Mouse (Mus musculus): Measurements from ENCODE around the gene Kif16b. TPM values are rescaled to one million over a fixed set of nuclear protein-coding genes. Genes with fewer than 3 reads are reported as not detected.
"Not testable (repeated sequence)": the region's sequence is repeated elsewhere in the genome, so short reads cannot be mapped to it uniquely, and the experiment has no call there.

Gene Kif16b
- total and polyA plus RNA-seq, 3 experiments = 7.8 to 9.5 (median 8.0) TPM

- Histone ChIP-seq H3K4me2 (ENCODE audit: insufficient read depth, low read depth, poor library complexity, severe bottlenecking) (no peak overlapping the region), H3K36me3 (replicated peaks in 1 of 2; ENCODE audit: control insufficient read depth in 1 of 2, insufficient read depth in 1 of 2, low read length in 1 of 2) (no peaks in the 10 kb centered on the region), H3K4me1 (ENCODE audit: control insufficient read depth in 1 of 2, insufficient read depth in 2 of 2) (no peaks in the 10 kb centered on the region), H3K27me3 (replicated peaks) (no peaks in the 10 kb centered on the region), H3K79me2 (replicated peaks; ENCODE audit: control insufficient read depth, extremely low read depth, insufficient read depth, poor library complexity, severe bottlenecking) (no peaks in the 10 kb centered on the region), H3K27ac (ENCODE audit: insufficient read depth, low read depth) (no peak overlapping the region), H3K9ac (ENCODE audit: insufficient read depth, low read depth) (no peak overlapping the region), H3K4me3 (replicated peaks in 1 of 3; ENCODE audit: low read depth in 2 of 3, low read length in 2 of 3, poor library complexity in 1 of 3) (no peak overlapping the region), H3K9me3 (replicated peaks; ENCODE audit: low read length) (no peaks in the 10 kb centered on the region)
- TF ChIP-seq SIN3A (IDR thresholded peaks at IDR 0.05; ENCODE audit: low read length) (no peak), TBP (conservative IDR thresholded peaks at IDR 0.05; ENCODE audit: low read depth, low read length) (no peak), ZC3H11A (IDR thresholded peaks at IDR 0.05; ENCODE audit: low read depth, low read length) (no peak), KAT2A (IDR thresholded peaks at IDR 0.05; ENCODE audit: insufficient replicate concordance, low read length) (no peak), CTCF (conservative IDR thresholded peaks at IDR 0.05 in 1 of 2, IDR thresholded peaks at IDR 0.05 in 1 of 2; ENCODE audit: low read depth in 2 of 2, low read length in 2 of 2) (no peak), ZKSCAN1 (IDR thresholded peaks at IDR 0.05; ENCODE audit: borderline replicate concordance, low read depth, low read length) (no peak), ZMIZ1 (IDR thresholded peaks at IDR 0.05; ENCODE audit: low read depth, low read length) (no peak), TCF12 (IDR thresholded peaks at IDR 0.05; ENCODE audit: low read depth, low read length) (no peak), NRF1 (IDR thresholded peaks at IDR 0.05; ENCODE audit: low read depth, low read length) (no peak), MAZ (IDR thresholded peaks at IDR 0.05; ENCODE audit: low read depth, low read length) (no peak)
- in situ Hi-C loops (cut with MboI; ENCODE audit: low pct_ligation_motif_present, low pct_unique_long_range_greater_than_20kb, low sequenced_read_pairs) (no loop called here), dilution Hi-C loops (cut with MboI; ENCODE audit: extremely low pct_ligation_motif_present, extremely low pct_unique_long_range_greater_than_20kb, low sequenced_read_pairs) (no loop called here)
- no peak for DNase-seq (ENCODE audit: extremely low read depth)
Observed at GRCm38 (mm10) chr2:142580449-142580848, 320.9 kb downstream of the Kif16b start.

GRCm38 (mm10) chr2:142577414-142577813 is 323.9 kb downstream of the Kif16b start:
- H3K4me2 ChIP-seq (ENCODE audit: insufficient read depth, low read depth, poor library complexity, severe bottlenecking) = 0 out of 2 replicates have a peak overlapping the region, but pooled peaks have one; percentile 15
- in situ Hi-C loops (cut with MboI; ENCODE audit: low pct_ligation_motif_present, low pct_unique_long_range_greater_than_20kb, low sequenced_read_pairs); H3K9me3 ChIP-seq (replicated peaks; ENCODE audit: low read length); H3K79me2 ChIP-seq (replicated peaks; ENCODE audit: control insufficient read depth, extremely low read depth, insufficient read depth, poor library complexity, severe bottlenecking); H3K4me3 ChIP-seq (replicated peaks in 1 of 3; ENCODE audit: low read depth in 2 of 3, low read length in 2 of 3, poor library complexity in 1 of 3); dilution Hi-C loops (cut with MboI; ENCODE audit: extremely low pct_ligation_motif_present, extremely low pct_unique_long_range_greater_than_20kb, low sequenced_read_pairs); H3K4me1 ChIP-seq (ENCODE audit: control insufficient read depth in 1 of 2, insufficient read depth in 2 of 2); H3K27me3 ChIP-seq (replicated peaks); H3K36me3 ChIP-seq (replicated peaks in 1 of 2; ENCODE audit: control insufficient read depth in 1 of 2, insufficient read depth in 1 of 2, low read length in 1 of 2); H3K27ac ChIP-seq (ENCODE audit: insufficient read depth, low read depth); H3K9ac ChIP-seq (ENCODE audit: insufficient read depth, low read depth): not testable (repeated sequence)
- DNase-seq (ENCODE audit: extremely low read depth) = peak; percentile 19
- peak in 1 of 2 experiments; percentile 41; a peak in 2 of 4 replicates for TF ChIP-seq CTCF (conservative IDR thresholded peaks at IDR 0.05 in 1 of 2, IDR thresholded peaks at IDR 0.05 in 1 of 2; ENCODE audit: low read depth in 2 of 2, low read length in 2 of 2)

GRCm38 (mm10) chr2:142569771-142570170 is 331.6 kb downstream of the Kif16b start:
- Histone ChIP-seq H3K4me2 (ENCODE audit: insufficient read depth, low read depth, poor library complexity, severe bottlenecking) (no peak overlapping the region), H3K36me3 (replicated peaks in 1 of 2; ENCODE audit: control insufficient read depth in 1 of 2, insufficient read depth in 1 of 2, low read length in 1 of 2) (no peaks in the 10 kb centered on the region), H3K79me2 (replicated peaks; ENCODE audit: control insufficient read depth, extremely low read depth, insufficient read depth, poor library complexity, severe bottlenecking) (no peaks in the 10 kb centered on the region), H3K27ac (ENCODE audit: insufficient read depth, low read depth) (no peak overlapping the region), H3K27me3 (replicated peaks) (no peaks in the 10 kb centered on the region), H3K9me3 (replicated peaks; ENCODE audit: low read length) (no peaks in the 10 kb centered on the region), H3K9ac (ENCODE audit: insufficient read depth, low read depth) (no peak overlapping the region), H3K4me1 (ENCODE audit: control insufficient read depth in 1 of 2, insufficient read depth in 2 of 2) (no peaks in the 10 kb centered on the region), H3K4me3 (replicated peaks in 1 of 3; ENCODE audit: low read depth in 2 of 3, low read length in 2 of 3, poor library complexity in 1 of 3) (no peak overlapping the region)
- no peak for TF ChIP-seq ETS1 (conservative IDR thresholded peaks at IDR 0.05; ENCODE audit: low read depth, low read length)
- no peak for TF ChIP-seq USF1 (IDR thresholded peaks at IDR 0.05; ENCODE audit: low read depth, low read length)
- TF ChIP-seq CHD2 (IDR thresholded peaks at IDR 0.05; ENCODE audit: low read length) = no peak
- TF ChIP-seq RCOR1 (conservative IDR thresholded peaks at IDR 0.05; ENCODE audit: low read depth, low read length) = no peak
- no peak for TF ChIP-seq TBP (conservative IDR thresholded peaks at IDR 0.05; ENCODE audit: low read depth, low read length)
- no peak for TF ChIP-seq GABPA (IDR thresholded peaks at IDR 0.05; ENCODE audit: insufficient replicate concordance, low read depth, low read length)
- TF ChIP-seq CHD1 (IDR thresholded peaks at IDR 0.05; ENCODE audit: low read depth, low read length) = no peak
- TF ChIP-seq BHLHE40 (IDR thresholded peaks at IDR 0.05; ENCODE audit: low read depth, low read length) = no peak
- TF ChIP-seq ZC3H11A (IDR thresholded peaks at IDR 0.05; ENCODE audit: low read depth, low read length) = no peak
- no peak for TF ChIP-seq POLR2A (IDR thresholded peaks at IDR 0.05; ENCODE audit: low read depth, low read length)
- TF ChIP-seq TCF12 (IDR thresholded peaks at IDR 0.05; ENCODE audit: low read depth, low read length) = no peak
- TF ChIP-seq ZMIZ1 (IDR thresholded peaks at IDR 0.05; ENCODE audit: low read depth, low read length) = no peak
- no peak for TF ChIP-seq IRF4 (IDR thresholded peaks at IDR 0.05; ENCODE audit: low read depth, low read length)
- TF ChIP-seq JUN (IDR thresholded peaks at IDR 0.05; ENCODE audit: insufficient read depth, low read depth, low read length) = no peak
- TF ChIP-seq EP300 (IDR thresholded peaks at IDR 0.05; ENCODE audit: low read length) = no peak
- TF ChIP-seq MAFK (IDR thresholded peaks at IDR 0.05; ENCODE audit: insufficient replicate concordance, low read length) = no peak
- no peak for TF ChIP-seq RAD21 (IDR thresholded peaks at IDR 0.05; ENCODE audit: low read depth, low read length)
- TF ChIP-seq ZKSCAN1 (IDR thresholded peaks at IDR 0.05; ENCODE audit: borderline replicate concordance, low read depth, low read length) = no peak
- TF ChIP-seq SMC3 (IDR thresholded peaks at IDR 0.05; ENCODE audit: low read depth, low read length) = no peak
- TF ChIP-seq ELF1 (IDR thresholded peaks at IDR 0.05; ENCODE audit: low read depth, low read length) = no peak
- in situ Hi-C loops (cut with MboI; ENCODE audit: low pct_ligation_motif_present, low pct_unique_long_range_greater_than_20kb, low sequenced_read_pairs) = no loop called here
- DNase-seq (ENCODE audit: extremely low read depth) = no peak
- dilution Hi-C loops (cut with MboI; ENCODE audit: extremely low pct_ligation_motif_present, extremely low pct_unique_long_range_greater_than_20kb, low sequenced_read_pairs) = no loop called here

Measured in CH12.LX (cell line).